In genomic region chr13:100103748-100104254, GRCm38 (mm10) we compare ENCODE assay signal across 8 mouse cellular contexts. TPM values are rescaled to one million over a fixed set of nuclear protein-coding genes. Genes with fewer than 3 reads are reported as not detected.
DNase-seq lines count a peak whose midpoint lies in the region; ATAC-seq and TF ChIP-seq lines count a peak whose summit lies in the region.

Gene Bdp1 (minus strand): TSS chr13:100104070.

- peaks cover 1% of the 10 kb centered on the region for H3K4me1 ChIP-seq in ES-Bruce4 (ENCODE audit: control insufficient read depth, insufficient read depth, low read length)
- peaks cover 21% of the 10 kb centered on the region for H3K4me1 ChIP-seq in forebrain, embryonic 13.5 days
- H3K4me1 ChIP-seq in neural tube, embryonic 15.5 days, result peaks cover 34% of the 10 kb centered on the region

- H3K9me3 ChIP-seq in ES-Bruce4 (replicated peaks; ENCODE audit: control insufficient read depth, insufficient read depth, low read length, poor library complexity, severe bottlenecking), result no peaks in the 10 kb centered on the region
- H3K9me3 ChIP-seq in forebrain, embryonic 13.5 days (replicated peaks), result no peaks in the 10 kb centered on the region
- H3K9me3 ChIP-seq in neural tube, embryonic 15.5 days (replicated peaks), result no peaks in the 10 kb centered on the region

- peaks cover 5% of the 10 kb centered on the region for H3K36me3 ChIP-seq in ES-Bruce4 (ENCODE audit: control insufficient read depth, insufficient read depth, low read length, poor library complexity, severe bottlenecking)
- peaks cover 3% of the 10 kb centered on the region for H3K36me3 ChIP-seq in forebrain, embryonic 13.5 days (ENCODE audit: poor library complexity, severe bottlenecking)
- peaks cover 2% of the 10 kb centered on the region; the same call in 1 of the 2 replicates for H3K36me3 ChIP-seq in neural tube, embryonic 15.5 days

- H3K4me3 ChIP-seq in ES-Bruce4 (ENCODE audit: low read depth, low read length), result peak within 1 kb of the TSS; percentile 87
- H3K4me3 ChIP-seq in forebrain, embryonic 13.5 days, result peak within 1 kb of the TSS; percentile 100
- H3K4me3 ChIP-seq in neural tube, embryonic 15.5 days (replicated peaks), result peak within 1 kb of the TSS; percentile 98

- 0 out of 2 replicates have a peak, but pooled peaks cover 2% of the 10 kb centered on the region for H3K27me3 ChIP-seq in ES-Bruce4 (ENCODE audit: control insufficient read depth, insufficient read depth, low read length, poor library complexity, severe bottlenecking)
- peaks cover 6% of the 10 kb centered on the region; the same call in 1 of the 2 replicates for H3K27me3 ChIP-seq in forebrain, embryonic 13.5 days
- no peaks in the 10 kb centered on the region for H3K27me3 ChIP-seq in neural tube, embryonic 15.5 days (replicated peaks)

- intact Hi-C loops in heart, postnatal 14 days (cut with DNase I), result no loop called here

- no peak within 1 kb of the TSS for H3K27ac ChIP-seq in ES-Bruce4 (ENCODE audit: insufficient read depth, low read length)
- peak within 1 kb of the TSS; percentile 65 for H3K27ac ChIP-seq in forebrain, embryonic 13.5 days
- H3K27ac ChIP-seq in neural tube, embryonic 15.5 days (replicated peaks), result peak within 1 kb of the TSS; percentile 87

- under 1% methylated on average over 44 of the region's 44 CpGs for WGBS in forebrain, embryonic 13.5 days
- WGBS in neural tube, embryonic 15.5 days, result under 1% methylated on average over 44 of the region's 44 CpGs

- ATAC-seq in cerebellum, adult (ENCODE audit: insufficient number of reproducible peaks, low FRiP score, low TSS enrichment), result peak; percentile 75
- ATAC-seq in forebrain, embryonic 13.5 days, result peak; percentile 84
- peak; percentile 83 for ATAC-seq in neural tube, embryonic 15.5 days (ENCODE audit: low FRiP score)

- no peak for TF ChIP-seq EP300 in ES-Bruce4 (IDR thresholded peaks at IDR 0.05; ENCODE audit: insufficient read depth, low read depth, low read length)

- DNase-seq in heart, postnatal 14 days, result peak; percentile 95 to 99
- DNase-seq in layer of hippocampus, adult 11-12 months (ENCODE audit: low spot score), result peak; percentile 94
- peak; percentile 92 to 93 for DNase-seq in lung, adult 18-20 months
- DNase-seq in testis, postnatal 14 days (ENCODE audit: low spot score), result peak; percentile 93

- peak; percentile 59 for TF ChIP-seq POLR2A in ES-Bruce4 (IDR thresholded peaks at IDR 0.05; ENCODE audit: insufficient read depth, low read length)

- peak within 1 kb of the TSS; percentile 81 for H3K4me2 ChIP-seq in forebrain, embryonic 13.5 days
- H3K4me2 ChIP-seq in neural tube, embryonic 15.5 days, result peak within 1 kb of the TSS; percentile 78

- no peak for TF ChIP-seq CTCF in ES-Bruce4 (IDR thresholded peaks at IDR 0.05; ENCODE audit: low read depth, low read length)

- H3K9ac ChIP-seq in ES-Bruce4 (ENCODE audit: low read depth, poor library complexity, severe bottlenecking), result peak within 1 kb of the TSS; percentile 88
- peak within 1 kb of the TSS; percentile 91 for H3K9ac ChIP-seq in forebrain, embryonic 13.5 days
- H3K9ac ChIP-seq in neural tube, embryonic 15.5 days (replicated peaks), result peak within 1 kb of the TSS; percentile 92

RNA-seq across cellular contexts. Expression of gene Bdp1, which starts in this region (rescaled TPM):
- 49.6 and 53.9 TPM in 2 replicates for polyA plus RNA-seq in ES-Bruce4 (2011; ENCODE audit: insufficient read depth, insufficient read length, low read depth, missing spikeins)
- polyA plus RNA-seq in forebrain, embryonic 13.5 days (2015; fragmentation: Nextera tagmentation; extraction: Ambion mirVana), result 29.5 and 34.5 TPM in 2 replicates
- total RNA-seq in heart, postnatal 14 days (2021), result 10 to 100 TPM; 29.2 to 30.3 TPM
- polyA plus RNA-seq in neural tube, embryonic 15.5 days (2015; fragmentation: Nextera tagmentation; extraction: Ambion mirVana), result 25.4 and 25.5 TPM in 2 replicates
